Mouse (Mus musculus): ENCODE data around the gene Ccdc151.

Gene Ccdc151

GRCm38 (mm10) chr9:21958372-21958771, 44.1 kb downstream of the Ccdc151 start:
- DNase-seq (ENCODE audit: low spot score), result no peak

- peak; percentile 97 for DNase-seq (ENCODE audit: low spot score)
Measured at GRCm38 (mm10) chr9:21955570-21956281, 46.7 kb downstream of the Ccdc151 start, which contains the start of gene Swsap1. TSS of gene Swsap1 (plus strand) at chr9:21955755.

- DNase-seq (ENCODE audit: low spot score), result no peak
Measured at GRCm38 (mm10) chr9:21955225-21955569, 47.2 kb downstream of the Ccdc151 start.

- no peak for DNase-seq (ENCODE audit: low spot score)
Measured at GRCm38 (mm10) chr9:21954635-21955034, 47.8 kb downstream of the Ccdc151 start.

GRCm38 (mm10) chr9:21953600-21953999, 48.8 kb downstream of the Ccdc151 start:
- DNase-seq (ENCODE audit: low spot score), result no peak

- no peak for DNase-seq (ENCODE audit: low spot score)
Measured at GRCm38 (mm10) chr9:21951977-21952376, 50.5 kb downstream of the Ccdc151 start.

- peak; percentile 72 for DNase-seq (ENCODE audit: low spot score)
Measured at GRCm38 (mm10) chr9:21950322-21950721, 52.1 kb downstream of the Ccdc151 start.

GRCm38 (mm10) chr9:21948790-21949189, 53.6 kb downstream of the Ccdc151 start:
- DNase-seq (ENCODE audit: low spot score), result no peak

- DNase-seq (ENCODE audit: low spot score), result no peak
Measured at GRCm38 (mm10) chr9:21948146-21948545, 54.3 kb downstream of the Ccdc151 start.

- no peak for DNase-seq (ENCODE audit: low spot score)
Measured at GRCm38 (mm10) chr9:21947540-21948130, 54.8 kb downstream of the Ccdc151 start.

GRCm38 (mm10) chr9:21944267-21944666, 58.2 kb downstream of the Ccdc151 start:
- DNase-seq (ENCODE audit: low spot score), result no peak

- no peak for DNase-seq (ENCODE audit: low spot score)
Measured at GRCm38 (mm10) chr9:21943638-21944037, 58.8 kb downstream of the Ccdc151 start.

- no peak for DNase-seq (ENCODE audit: low spot score)
Measured at GRCm38 (mm10) chr9:21943046-21943445, 59.4 kb downstream of the Ccdc151 start.
